Mouse (Mus musculus) liver, embryonic 16.5 days (tissue): ENCODE data around the gene Sfi1. TPM values are rescaled to one million over a fixed set of nuclear protein-coding genes. Genes with fewer than 3 reads are reported as not detected.
"Not testable (repeated sequence)": the region's sequence is repeated elsewhere in the genome, so short reads cannot be mapped to it uniquely, and the experiment has no call there.

Experiments used
- ATAC-seq: fragments of 200-750 bp; cut with Nextera tagmentation; 2 replicates; pipeline ENCODE4 v1.8.0; 2017; ENCODE audit warnings: low read depth, mild to moderate bottlenecking, moderate number of reproducible peaks, moderate library complexity
- H3K27ac ChIP-seq: fragments of 300-500 bp; sonication (generic); 2 replicates; pipeline ENCODE4 v1.5.1; 2014; ENCODE audit warnings: mild to moderate bottlenecking, low read length
- H3K27me3 ChIP-seq: fragments of 300-500 bp; sonication (generic); 2 replicates; pipeline ENCODE4 v1.6.1; 2014; ENCODE audit warnings: low read depth, low read length, mixed read lengths; ENCODE audit not compliant: control insufficient read depth, insufficient read depth
- H3K36me3 ChIP-seq: fragments of 300-500 bp; sonication (generic); 2 replicates; pipeline ENCODE4 v1.6.1; 2014; ENCODE audit warnings: mild to moderate bottlenecking; ENCODE audit not compliant: control insufficient read depth, insufficient read depth
- H3K4me1 ChIP-seq: fragments of 300-500 bp; sonication (generic); 2 replicates; pipeline ENCODE4 v1.6.1; 2014; ENCODE audit warnings: low read depth, low read length, mixed read lengths; ENCODE audit not compliant: control insufficient read depth
- H3K4me2 ChIP-seq: fragments of 300-500 bp; sonication (generic); 2 replicates; pipeline ENCODE4 v1.6.1; 2014; ENCODE audit warnings: low read depth, low read length, mixed read lengths
- H3K4me3 ChIP-seq: fragments of 300-500 bp; sonication (generic); 2 replicates; pipeline ENCODE4 v1.5.1; 2014; ENCODE audit warnings: low read depth, mild to moderate bottlenecking, low read length
- H3K9ac ChIP-seq: fragments of 300-500 bp; sonication (generic); 2 replicates; pipeline ENCODE4 v1.6.1; 2014; ENCODE audit warnings: low read depth, low read length
- H3K9me3 ChIP-seq: fragments of 300-500 bp; sonication (generic); replicated peaks from 2 replicates; pipeline ENCODE4 v1.6.1; 2016; ENCODE audit warnings: low read length; ENCODE audit not compliant: control insufficient read depth
- WGBS: fragments of 180-500 bp; shearing (Covaris S2); extraction: QIAGEN DNeasy Blood & Tissue Kit; methylation state at CpG from one replicate; pipeline ENCODE4 v1.1.7; 2014; ENCODE audit not compliant: insufficient replicate concordance; 5-methylcytosine and 5-hydroxymethylcytosine counted together
- polyA plus RNA-seq: library from polyadenylated mRNA; unstranded; fragments of >200 nt; fragmentation: Nextera tagmentation; extraction: Ambion mirVana; gene quantifications from 2 replicates; pipeline ENCODE4 v1.2.1, GENCODE M21; 2015

The Sfi1 gene
- polyA plus RNA-seq, 1 experiment from 2014 or later = 4.1 TPM

GRCm38 (mm10) chr11:3180510-3181160, 12.6 kb downstream of the Sfi1 start:
- H3K9ac ChIP-seq, ATAC-seq, H3K27me3 ChIP-seq, H3K9me3 ChIP-seq, H3K27ac ChIP-seq, H3K36me3 ChIP-seq, H3K4me2 ChIP-seq, H3K4me3 ChIP-seq, H3K4me1 ChIP-seq: not testable (repeated sequence)
- WGBS = 51% methylated on average over 6 of the region's 6 CpGs

DNA sequence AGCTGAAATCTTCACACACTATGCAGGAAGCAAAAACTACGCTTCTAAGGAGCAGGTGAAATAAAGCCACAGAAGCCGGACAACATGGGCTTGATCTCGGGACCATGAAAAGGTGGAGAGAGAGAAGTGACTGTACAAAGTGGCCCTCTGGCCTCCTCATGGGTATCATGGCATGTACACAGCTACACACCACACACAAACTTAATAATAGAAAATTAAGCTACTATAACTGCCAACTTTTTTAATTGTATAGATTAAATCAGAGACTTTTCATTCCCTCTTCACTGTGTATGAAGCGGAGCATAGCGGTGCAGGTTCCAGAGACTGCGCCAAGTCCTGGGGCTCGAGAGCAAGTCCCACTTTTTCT, 13.6 kb downstream of the Sfi1 start:
- not testable (repeated sequence) for H3K27ac ChIP-seq, H3K4me2 ChIP-seq, H3K4me1 ChIP-seq, H3K4me3 ChIP-seq, H3K27me3 ChIP-seq, H3K36me3 ChIP-seq, H3K9ac ChIP-seq, H3K9me3 ChIP-seq, ATAC-seq
- 75% methylated on average over 7 of the region's 7 CpGs for WGBS

DNA sequence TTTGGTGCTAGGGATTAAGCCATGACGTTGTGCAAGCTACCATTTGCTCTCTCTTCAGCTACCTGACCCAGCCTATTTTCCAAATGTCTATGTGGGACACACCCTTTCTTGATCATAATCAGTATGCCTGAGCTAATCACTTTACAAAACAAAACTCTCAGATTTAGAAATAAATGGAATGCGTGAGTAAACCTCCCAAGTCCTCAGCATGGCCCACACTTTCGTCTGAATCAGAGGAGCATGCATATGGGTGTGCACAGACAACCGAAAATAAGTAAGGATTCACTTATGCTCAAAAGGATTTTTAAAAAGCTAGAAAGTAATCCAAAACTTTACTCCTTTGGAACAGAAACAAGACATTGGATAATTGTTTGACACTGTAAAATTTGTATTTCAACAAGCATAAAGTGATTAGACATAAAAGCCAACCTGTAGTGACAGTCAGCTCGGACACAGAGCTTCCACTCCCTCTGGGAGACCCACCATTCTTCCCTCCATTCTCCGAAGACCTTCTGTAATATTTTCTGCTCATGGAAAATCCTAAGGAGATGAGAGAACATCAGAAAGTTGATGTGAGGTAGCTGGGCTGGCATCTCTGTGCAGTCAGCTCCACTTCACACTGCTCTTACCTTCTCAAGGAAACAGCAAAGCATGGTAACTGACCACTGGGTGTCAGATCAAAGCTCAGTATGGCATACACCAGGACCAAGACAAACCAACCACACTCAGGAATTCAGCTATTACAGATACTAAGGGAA, 14.1 kb downstream of the Sfi1 start:
- not testable (repeated sequence) for H3K27me3 ChIP-seq, H3K9ac ChIP-seq, H3K9me3 ChIP-seq, H3K4me2 ChIP-seq, H3K4me1 ChIP-seq, H3K27ac ChIP-seq, ATAC-seq, H3K4me3 ChIP-seq, H3K36me3 ChIP-seq
- 66% methylated on average over 6 of the region's 6 CpGs for WGBS

DNA sequence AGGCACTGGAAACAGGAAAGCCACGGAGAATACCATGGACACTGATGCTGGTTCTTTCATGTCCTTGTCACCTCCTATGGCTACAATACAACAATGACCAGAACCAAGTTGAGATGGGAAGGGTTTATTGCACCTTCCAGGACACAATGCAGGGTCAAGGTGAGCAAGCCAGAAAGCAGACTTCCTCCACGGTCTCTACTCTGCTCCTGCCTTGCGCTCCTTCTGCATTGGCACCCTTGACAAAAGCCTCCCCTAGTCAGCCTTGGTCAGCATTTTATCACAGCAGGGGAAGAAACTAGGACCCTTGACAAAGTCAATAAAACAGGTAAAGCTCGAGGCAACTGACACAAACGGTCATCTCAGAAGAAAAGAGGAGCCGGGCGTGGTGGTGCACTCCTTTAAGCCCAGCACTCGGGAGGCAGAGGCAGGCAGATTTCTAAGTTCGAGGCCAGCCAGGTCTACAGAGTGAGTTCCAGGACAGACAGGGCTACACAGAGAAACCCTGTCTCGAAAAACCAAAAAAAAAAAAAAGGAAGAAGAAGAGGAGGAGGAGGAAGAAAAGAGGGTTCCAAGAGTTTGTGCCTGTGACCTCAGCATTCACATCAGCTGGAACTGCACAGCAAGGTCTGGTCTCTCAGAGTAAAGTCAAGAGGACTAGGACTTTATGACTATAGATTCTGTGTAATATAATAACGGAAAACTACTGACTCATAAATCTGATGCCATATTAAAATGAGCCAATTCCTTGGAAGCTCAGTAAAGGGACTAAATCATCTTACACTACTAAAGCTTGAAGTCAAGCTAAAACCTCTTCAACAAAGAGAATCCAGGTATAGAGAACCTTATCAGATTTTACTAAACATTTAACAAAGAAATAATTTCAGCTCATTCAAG, 19.6 kb downstream of the Sfi1 start:
- not testable (repeated sequence) for H3K4me1 ChIP-seq, H3K27me3 ChIP-seq, H3K4me2 ChIP-seq, H3K9me3 ChIP-seq, H3K9ac ChIP-seq, H3K27ac ChIP-seq, H3K4me3 ChIP-seq, H3K36me3 ChIP-seq
- ATAC-seq = peak; percentile 35
- WGBS = 66% methylated on average over 11 of the region's 11 CpGs

- not testable (repeated sequence) for H3K27ac ChIP-seq, H3K4me2 ChIP-seq, H3K27me3 ChIP-seq, H3K4me1 ChIP-seq, H3K36me3 ChIP-seq, ATAC-seq, H3K4me3 ChIP-seq, H3K9me3 ChIP-seq, H3K9ac ChIP-seq
- WGBS = 32% methylated on average over 3 of the region's 6 CpGs
These were observed 20.7 kb downstream of the Sfi1 start for GRCm38 (mm10) chr11:3172526-3172925.

DNA sequence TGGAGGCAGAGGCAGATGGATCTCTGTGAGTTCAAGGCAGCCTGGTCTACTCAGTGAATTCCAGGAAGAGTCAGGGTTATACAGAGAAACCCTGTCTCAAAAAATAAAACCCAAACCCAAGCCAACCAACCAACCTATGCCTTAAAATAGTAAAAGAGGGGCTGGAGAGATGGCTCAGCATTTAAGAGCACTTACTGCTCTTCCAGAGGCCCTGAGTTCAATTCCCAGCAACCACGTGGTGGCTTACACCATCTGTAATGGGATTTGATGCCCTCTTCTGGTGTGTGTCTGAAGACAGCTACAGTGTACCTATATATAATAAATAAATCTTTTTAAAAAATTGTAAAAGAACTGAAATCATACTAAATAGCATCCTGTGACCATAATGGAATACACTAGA, 21.3 kb downstream of the Sfi1 start:
- H3K9ac ChIP-seq, H3K4me1 ChIP-seq, H3K9me3 ChIP-seq, H3K27ac ChIP-seq, H3K4me3 ChIP-seq, H3K36me3 ChIP-seq, ATAC-seq, H3K4me2 ChIP-seq, H3K27me3 ChIP-seq: not testable (repeated sequence)
- 47% methylated on average over 1 of the region's 1 CpGs for WGBS

GRCm38 (mm10) chr11:3169042-3169441, 24.2 kb downstream of the Sfi1 start:
- not testable (repeated sequence) for H3K27ac ChIP-seq, H3K9ac ChIP-seq, H3K4me1 ChIP-seq, H3K36me3 ChIP-seq, H3K9me3 ChIP-seq, H3K27me3 ChIP-seq, H3K4me2 ChIP-seq, H3K4me3 ChIP-seq
- 38% methylated on average over 2 of the region's 2 CpGs for WGBS
- 0 out of 2 replicates have a peak, but pooled peaks have one; percentile 1 for ATAC-seq

DNA sequence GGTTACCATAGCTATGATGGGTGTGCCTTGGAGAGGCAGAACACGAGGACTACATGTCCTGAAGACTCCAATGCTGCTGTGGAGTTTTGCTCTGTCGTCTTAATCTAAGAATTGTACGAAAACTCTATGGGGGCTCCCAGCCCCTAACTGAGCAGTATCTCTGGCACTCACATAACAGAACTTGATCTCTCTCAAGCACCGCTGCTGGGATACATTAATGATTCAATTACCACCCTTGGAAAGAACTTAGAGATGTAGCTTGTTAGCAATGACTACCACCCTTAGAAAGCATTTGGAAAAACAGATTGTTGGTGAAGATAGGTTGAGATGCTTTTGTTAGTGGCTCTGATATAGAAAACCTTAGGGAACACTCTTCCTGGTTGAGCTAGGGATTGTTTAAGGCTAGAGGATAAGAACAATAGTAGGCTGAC, 25.7 kb downstream of the Sfi1 start:
- H3K27ac ChIP-seq, H3K9ac ChIP-seq, H3K4me1 ChIP-seq, H3K4me3 ChIP-seq, H3K27me3 ChIP-seq, H3K9me3 ChIP-seq, ATAC-seq, H3K4me2 ChIP-seq, H3K36me3 ChIP-seq: not testable (repeated sequence)
- 61% methylated on average over 4 of the region's 4 CpGs for WGBS

- H3K36me3 ChIP-seq, H3K9ac ChIP-seq, H3K27me3 ChIP-seq, H3K9me3 ChIP-seq, H3K4me3 ChIP-seq, H3K27ac ChIP-seq, H3K4me2 ChIP-seq, H3K4me1 ChIP-seq: not testable (repeated sequence)
- ATAC-seq = 0 out of 2 replicates have a peak, but pooled peaks have one; percentile 1
- WGBS = 80% methylated on average over 4 of the region's 4 CpGs
These were observed 26.1 kb downstream of the Sfi1 start for GRCm38 (mm10) chr11:3167129-3167528.
